Mouse (Mus musculus) CD4-positive, CD25-positive, alpha-beta regulatory T cell (primary cell): ENCODE measurements around the gene Ttc23l. TPM values are rescaled to one million over a fixed set of nuclear protein-coding genes. Genes with fewer than 3 reads are reported as not detected.

Source experiments
- polyA plus RNA-seq: library from polyadenylated mRNA; unstranded; fragments of 100-300 nt; shearing (Covaris generic); gene quantifications from one replicate; pipeline ENCODE4 v1.2.1, GENCODE M21; 2017

Ttc23l gene
- not detected for polyA plus RNA-seq

GRCm38 (mm10) chr15:10558465-10558864, at the start of gene Ttc23l:
TSS of gene Ttc23l (minus strand) at chr15:10558668.

GRCm38 (mm10) chr15:10485484-10486364, 72.7 kb downstream of the Ttc23l start, which contains the start of the genes Brix1 and Rad1:
TSS of gene Brix1 (minus strand) at chr15:10485947.
TSS of gene Rad1 (plus strand) at chr15:10486018.

GRCm38 (mm10) chr15:10470151-10470831, 88.2 kb downstream of the Ttc23l start, which contains the start of gene Dnajc21:
TSS of gene Dnajc21 (minus strand) at chr15:10470516.

Other genes with a start within 250 kb of the Ttc23l start
- not detected for gene Gm21973, start 233.3 kb downstream of the Ttc23l start, polyA plus RNA-seq
- not detected for gene Agxt2, start 200.1 kb downstream of the Ttc23l start, polyA plus RNA-seq
- 33.4 TPM for gene Dnajc21, start 88.2 kb downstream of the Ttc23l start, polyA plus RNA-seq
- gene Brix1, start 72.7 kb downstream of the Ttc23l start, polyA plus RNA-seq, result 111 TPM
- 52.7 TPM for gene Rad1, start 72.7 kb downstream of the Ttc23l start, polyA plus RNA-seq
- 0.56 TPM for gene Rai14, start 156.0 kb upstream of the Ttc23l start, polyA plus RNA-seq